Mouse (Mus musculus): ENCODE results near the gene Trim41. TPM values are rescaled to one million over a fixed set of nuclear protein-coding genes. Genes with fewer than 3 reads are reported as not detected.
"Not testable (repeated sequence)": the region's sequence is repeated elsewhere in the genome, so short reads cannot be mapped to it uniquely, and the experiment has no call there.

Trim41 gene
- polyA plus RNA-seq, 1 experiment from 2014 or later, result 5.0 TPM

GRCm38 (mm10) chr11:48836990-48837309 is 19.8 kb upstream of the Trim41 start:
- ATAC-seq (ENCODE audit: insufficient read depth, low FRiP score, low read depth), result no peak; the same call in 1 of the 2 replicates

GRCm38 (mm10) chr11:48835923-48836322 is 18.8 kb upstream of the Trim41 start:
- WGBS, result 76% methylated on average over 6 of the region's 6 CpGs
- H3K4me1 ChIP-seq, result peaks cover 5% of the 10 kb centered on the region

More at GRCm38 (mm10) chr11:48836990-48837309, 19.8 kb upstream of the Trim41 start:
- Histone ChIP-seq H3K27ac (0 out of 2 replicates have a peak overlapping the region, but pooled peaks have one; percentile 42), H3K9me3 (no peaks in the 10 kb centered on the region), H3K27me3 (replicated peaks) (no peaks in the 10 kb centered on the region), H3K9ac (peak overlapping the region; percentile 51; the same call in 1 of the 2 replicates), H3K4me2 (peak overlapping the region; percentile 88), H3K4me1 (peaks cover 5% of the 10 kb centered on the region), H3K36me3 (no peaks in the 10 kb centered on the region), H3K4me3 (replicated peaks) (peak overlapping the region; percentile 65)
- 20% methylated on average over 11 of the region's 11 CpGs for WGBS

GRCm38 (mm10) chr11:48833731-48834639 is 16.8 kb upstream of the Trim41 start:
- peak; percentile 85 for ATAC-seq (ENCODE audit: insufficient read depth, low FRiP score, low read depth)
- Histone ChIP-seq H3K4me2 (peak overlapping the region; percentile 62), H3K4me3 (replicated peaks) (peak overlapping the region; percentile 62), H3K4me1 (peaks cover 5% of the 10 kb centered on the region), H3K27me3 (replicated peaks) (no peaks in the 10 kb centered on the region), H3K27ac (peak overlapping the region; percentile 77), H3K9ac (peak overlapping the region; percentile 46; the same call in 1 of the 2 replicates), H3K9me3 (no peaks in the 10 kb centered on the region), H3K36me3 (no peaks in the 10 kb centered on the region)
- WGBS, result under 1% methylated on average over 30 of the region's 30 CpGs

More at GRCm38 (mm10) chr11:48835923-48836322, 18.8 kb upstream of the Trim41 start:
- H3K36me3 ChIP-seq, result no peaks in the 10 kb centered on the region
- H3K4me3 ChIP-seq (replicated peaks), result no peak overlapping the region
- no peaks in the 10 kb centered on the region for H3K27me3 ChIP-seq (replicated peaks)
- no peak overlapping the region for H3K27ac ChIP-seq
- no peak for ATAC-seq (ENCODE audit: insufficient read depth, low FRiP score, low read depth)
- H3K9ac ChIP-seq, result no peak overlapping the region
- H3K4me2 ChIP-seq, result no peak overlapping the region
- H3K9me3 ChIP-seq, result no peaks in the 10 kb centered on the region

- no peak for ATAC-seq (ENCODE audit: insufficient read depth, low FRiP score, low read depth)
- Histone ChIP-seq H3K4me1 (peaks cover 5% of the 10 kb centered on the region), H3K9me3 (no peaks in the 10 kb centered on the region), H3K4me2 (peak overlapping the region; percentile 62; the same call in 1 of the 2 replicates), H3K27ac (no peak overlapping the region), H3K9ac (no peak overlapping the region), H3K27me3 (replicated peaks) (no peaks in the 10 kb centered on the region), H3K4me3 (replicated peaks) (peak overlapping the region; percentile 62; the same call in 1 of the 2 replicates), H3K36me3 (no peaks in the 10 kb centered on the region)
- 35% methylated on average over 9 of the region's 9 CpGs for WGBS
Measured at GRCm38 (mm10) chr11:48833078-48833730, 16.1 kb upstream of the Trim41 start.

- Histone ChIP-seq H3K27me3 (replicated peaks) (no peaks in the 10 kb centered on the region), H3K27ac (no peak overlapping the region), H3K9me3 (no peaks in the 10 kb centered on the region), H3K36me3 (no peaks in the 10 kb centered on the region), H3K9ac (no peak overlapping the region), H3K4me1 (no peaks in the 10 kb centered on the region), H3K4me3 (replicated peaks) (no peak overlapping the region), H3K4me2 (no peak overlapping the region)
- ATAC-seq (ENCODE audit: insufficient read depth, low FRiP score, low read depth), result no peak
- WGBS, result 71% methylated on average over 2 of the region's 2 CpGs
Measured at GRCm38 (mm10) chr11:48831273-48831672, 14.1 kb upstream of the Trim41 start.

- no peaks in the 10 kb centered on the region for H3K9me3 ChIP-seq
- no peaks in the 10 kb centered on the region for H3K36me3 ChIP-seq
- no peaks in the 10 kb centered on the region for H3K27me3 ChIP-seq (replicated peaks)
- no peak for ATAC-seq (ENCODE audit: insufficient read depth, low FRiP score, low read depth)
- no peak overlapping the region for H3K4me3 ChIP-seq (replicated peaks)
- H3K27ac ChIP-seq, result no peak overlapping the region
- no peaks in the 10 kb centered on the region for H3K4me1 ChIP-seq
- H3K4me2 ChIP-seq, result no peak overlapping the region
- no peak overlapping the region for H3K9ac ChIP-seq
- WGBS, result 62% methylated on average over 2 of the region's 2 CpGs
Measured at GRCm38 (mm10) chr11:48830279-48830678, 13.1 kb upstream of the Trim41 start.

GRCm38 (mm10) chr11:48827926-48828325 is 10.8 kb upstream of the Trim41 start:
- H3K27ac ChIP-seq, result no peak overlapping the region
- no peak overlapping the region for H3K4me3 ChIP-seq (replicated peaks)
- peaks cover 10% of the 10 kb centered on the region; the same call in 1 of the 2 replicates for H3K27me3 ChIP-seq (replicated peaks)
- WGBS, result 74% methylated on average over 6 of the region's 6 CpGs
- H3K36me3 ChIP-seq, result no peaks in the 10 kb centered on the region
- ATAC-seq (ENCODE audit: insufficient read depth, low FRiP score, low read depth), result no peak
- H3K9me3 ChIP-seq, result no peaks in the 10 kb centered on the region
- no peak overlapping the region for H3K4me2 ChIP-seq
- H3K4me1 ChIP-seq, result peaks cover 12% of the 10 kb centered on the region
- no peak overlapping the region for H3K9ac ChIP-seq

DNA sequence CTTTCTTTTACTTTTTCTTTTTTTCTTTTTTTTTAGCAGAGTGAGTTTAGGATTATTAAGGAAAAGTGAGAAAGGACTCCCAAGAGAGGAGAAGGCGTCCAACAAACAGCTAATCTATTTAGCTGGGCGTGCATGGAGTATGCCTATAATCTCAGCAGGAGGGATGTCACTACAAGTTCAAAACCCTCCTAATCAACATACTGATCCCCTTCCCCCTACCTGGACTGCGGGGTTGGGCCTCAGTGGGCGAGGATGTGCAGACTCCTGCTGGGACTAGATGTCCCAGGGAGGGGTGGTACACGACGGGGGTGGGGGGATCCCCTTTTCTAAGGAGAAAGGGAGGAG is 9.6 kb upstream of the Trim41 start:
- WGBS, result 2% methylated on average over 6 of the region's 6 CpGs
- peak overlapping the region; percentile 47 for H3K4me3 ChIP-seq (replicated peaks)
- H3K27me3 ChIP-seq (replicated peaks), result peaks cover 10% of the 10 kb centered on the region; the same call in 1 of the 2 replicates
- peak overlapping the region; percentile 40; the same call in 1 of the 2 replicates for H3K27ac ChIP-seq
- no peak overlapping the region for H3K9ac ChIP-seq
- H3K9me3 ChIP-seq, result no peaks in the 10 kb centered on the region
- no peak for ATAC-seq (ENCODE audit: insufficient read depth, low FRiP score, low read depth)
- no peaks in the 10 kb centered on the region for H3K36me3 ChIP-seq
- peaks cover 12% of the 10 kb centered on the region for H3K4me1 ChIP-seq
- H3K4me2 ChIP-seq, result peak overlapping the region; percentile 74

DNA sequence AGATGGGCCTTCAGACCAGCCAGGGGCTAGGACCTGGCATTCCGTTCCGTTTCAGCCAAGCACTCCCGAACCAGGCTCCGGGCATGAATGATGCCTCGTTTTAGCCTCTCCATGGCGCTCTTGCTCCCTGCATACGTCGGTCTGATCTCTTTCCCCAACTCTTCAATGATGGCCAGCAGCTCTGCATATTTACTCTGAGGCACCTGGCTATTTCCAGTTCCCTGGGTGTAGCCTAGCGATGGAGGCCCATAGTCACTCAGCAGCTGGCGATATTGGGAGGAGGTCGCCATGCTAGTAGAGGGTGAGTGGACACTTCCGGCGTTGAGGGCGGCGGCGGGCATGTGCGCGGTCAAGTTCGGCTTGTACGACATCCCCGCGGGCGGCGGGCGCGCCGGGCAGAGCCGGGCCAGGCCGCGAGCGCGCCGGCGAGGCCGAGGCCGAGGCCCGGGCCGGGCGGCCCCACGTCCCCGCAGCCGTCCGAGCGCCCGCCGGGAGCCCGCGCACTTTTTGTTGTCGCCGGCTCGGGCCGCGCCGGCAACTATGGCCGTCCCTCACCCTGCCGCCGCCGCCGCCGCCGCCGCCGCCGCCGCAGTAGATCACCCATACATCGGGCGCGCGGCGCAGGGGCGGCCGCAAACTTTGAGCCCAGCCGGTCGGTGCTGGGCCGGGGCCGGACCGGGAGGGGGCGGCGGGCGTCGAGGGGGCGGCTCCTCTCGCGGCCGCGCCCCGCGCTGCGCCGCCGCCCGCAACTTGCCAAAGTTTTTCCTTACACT is 9.0 kb upstream of the Trim41 start, which contains the start of the genes Trim7 and Gm12184:
Trim7 (plus strand) TSS at position 162 of the 773 bp plus-strand sequence.
Gm12184 (minus strand) TSS at position 677 of the 773 bp plus-strand sequence.
- Histone ChIP-seq H3K4me2 (peak within 1 kb of the TSS; percentile 74), H3K27ac (peak within 1 kb of the TSS; percentile 40; the same call in 1 of the 2 replicates), H3K27me3 (replicated peaks) (peaks cover 10% of the 10 kb centered on the region; the same call in 1 of the 2 replicates), H3K4me1 (peaks cover 12% of the 10 kb centered on the region), H3K4me3 (replicated peaks) (peak within 1 kb of the TSS; percentile 47)
- H3K36me3 ChIP-seq, H3K9ac ChIP-seq, H3K9me3 ChIP-seq: not testable (repeated sequence)
- peak; percentile 84 for ATAC-seq (ENCODE audit: insufficient read depth, low FRiP score, low read depth)
- under 1% methylated on average over 56 of the region's 92 CpGs for WGBS

DNA sequence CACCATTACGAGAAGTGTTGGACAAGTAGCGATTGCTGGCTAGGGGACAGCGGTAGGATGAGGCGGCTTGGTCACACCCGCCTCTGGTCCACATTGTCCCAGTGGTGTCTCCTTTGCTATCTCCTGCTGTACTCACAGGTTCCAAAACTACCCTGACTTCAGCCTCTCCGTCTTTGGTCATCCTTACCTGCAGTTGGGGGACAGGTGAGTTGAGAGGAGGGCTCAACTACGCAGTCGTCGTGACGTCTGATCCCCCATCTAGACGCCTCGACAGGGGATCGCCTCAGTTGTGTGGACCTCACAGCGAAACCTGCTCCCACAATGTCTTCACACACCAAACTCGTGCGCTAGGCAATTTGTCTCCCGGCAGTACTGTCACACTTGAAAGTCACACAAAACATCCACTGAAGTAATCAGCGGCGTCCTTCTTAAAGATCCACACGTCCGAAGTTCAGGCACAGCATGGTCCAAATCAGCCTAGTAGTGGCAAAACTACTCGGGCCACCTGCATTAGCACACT is 7.2 kb upstream of the Trim41 start:
- Histone ChIP-seq H3K4me3 (replicated peaks) (peak overlapping the region; percentile 39), H3K27ac (no peak overlapping the region), H3K36me3 (no peaks in the 10 kb centered on the region), H3K9ac (no peak overlapping the region), H3K4me2 (peak overlapping the region; percentile 78), H3K9me3 (no peaks in the 10 kb centered on the region), H3K27me3 (replicated peaks) (peaks cover 10% of the 10 kb centered on the region; the same call in 1 of the 2 replicates), H3K4me1 (peaks cover 12% of the 10 kb centered on the region)
- 6% methylated on average over 22 of the region's 22 CpGs for WGBS
- ATAC-seq (ENCODE audit: insufficient read depth, low FRiP score, low read depth), result no peak

GRCm38 (mm10) chr11:48823536-48823972 is 6.4 kb upstream of the Trim41 start:
- Histone ChIP-seq H3K27ac (no peak overlapping the region), H3K36me3 (no peaks in the 10 kb centered on the region), H3K4me1 (peaks cover 15% of the 10 kb centered on the region), H3K4me2 (peak overlapping the region; percentile 78), H3K4me3 (replicated peaks) (peak overlapping the region; percentile 39), H3K27me3 (replicated peaks) (peaks cover 10% of the 10 kb centered on the region; the same call in 1 of the 2 replicates), H3K9me3 (no peaks in the 10 kb centered on the region), H3K9ac (no peak overlapping the region)
- ATAC-seq (ENCODE audit: insufficient read depth, low FRiP score, low read depth), result peak; percentile 33
- under 1% methylated on average over 15 of the region's 15 CpGs for WGBS

All from stomach, embryonic 15.5 days (tissue).